Mouse (Mus musculus): ENCODE measurements around the gene Pitx2. TPM values are rescaled to one million over a fixed set of nuclear protein-coding genes. Genes with fewer than 3 reads are reported as not detected.

Gene Pitx2
- 62.5 and 65.6 TPM in 2 replicates for polyA plus RNA-seq (2015; fragmentation: Nextera tagmentation; extraction: Ambion mirVana)

GRCm38 (mm10) chr3:129199609-129200500, at the start of gene Pitx2:
TSS of gene Pitx2 (plus strand) at chr3:129199878.
- whole genome bisulfite sequencing = under 1% methylated on average over 56 of the region's 60 CpGs
- H3K9ac ChIP-seq = peak within 1 kb of the TSS; percentile 71
- H3K9me3 ChIP-seq = no peaks in the 10 kb centered on the region
- peaks cover 94% of the 10 kb centered on the region for H3K27me3 ChIP-seq
- H3K4me3 ChIP-seq = peak within 1 kb of the TSS; percentile 52
- peak; percentile 60; the same call in 1 of the 2 replicates for ATAC-seq (ENCODE audit: insufficient number of reproducible peaks, insufficient read depth, low FRiP score, low TSS enrichment, low read depth)
- H3K4me2 ChIP-seq = peak within 1 kb of the TSS; percentile 80
- H3K36me3 ChIP-seq = no peaks in the 10 kb centered on the region
- H3K27ac ChIP-seq = peak within 1 kb of the TSS; percentile 72
- H3K4me1 ChIP-seq = peaks cover 43% of the 10 kb centered on the region

GRCm38 (mm10) chr3:129150001-129150400, 49.7 kb upstream of the Pitx2 start:
- Histone ChIP-seq H3K36me3 (no peaks in the 10 kb centered on the region), H3K9ac (no peak overlapping the region), H3K27me3 (peaks cover 9% of the 10 kb centered on the region), H3K4me2 (no peak overlapping the region), H3K9me3 (no peaks in the 10 kb centered on the region), H3K4me3 (no peak overlapping the region), H3K27ac (no peak overlapping the region), H3K4me1 (peaks cover 14% of the 10 kb centered on the region)
- 79% methylated on average over 2 of the region's 2 CpGs for WGBS
- ATAC-seq (ENCODE audit: insufficient number of reproducible peaks, insufficient read depth, low FRiP score, low TSS enrichment, low read depth) = no peak

GRCm38 (mm10) chr3:129151096-129151685, 48.5 kb upstream of the Pitx2 start:
- no peak overlapping the region for H3K27ac ChIP-seq
- H3K4me3 ChIP-seq = no peak overlapping the region
- no peak overlapping the region for H3K9ac ChIP-seq
- 0 out of 2 replicates have a peak overlapping the region, but pooled peaks have one; percentile 26 for H3K4me2 ChIP-seq
- no peak for ATAC-seq (ENCODE audit: insufficient number of reproducible peaks, insufficient read depth, low FRiP score, low TSS enrichment, low read depth)
- 27% methylated on average over 8 of the region's 8 CpGs for WGBS
- peaks cover 12% of the 10 kb centered on the region for H3K27me3 ChIP-seq
- no peaks in the 10 kb centered on the region for H3K36me3 ChIP-seq
- H3K9me3 ChIP-seq = no peaks in the 10 kb centered on the region
- peaks cover 14% of the 10 kb centered on the region for H3K4me1 ChIP-seq

GRCm38 (mm10) chr3:129158812-129159370, 40.8 kb upstream of the Pitx2 start:
- H3K9ac ChIP-seq = no peak overlapping the region
- WGBS = 20% methylated on average over 9 of the region's 9 CpGs

GRCm38 (mm10) chr3:129161333-129162035, 38.2 kb upstream of the Pitx2 start:
- peaks cover 22% of the 10 kb centered on the region for H3K27me3 ChIP-seq
- H3K27ac ChIP-seq = no peak overlapping the region
- no peak overlapping the region for H3K9ac ChIP-seq
- no peaks in the 10 kb centered on the region for H3K9me3 ChIP-seq
- no peaks in the 10 kb centered on the region for H3K36me3 ChIP-seq
- peaks cover 9% of the 10 kb centered on the region for H3K4me1 ChIP-seq
- no peak for ATAC-seq (ENCODE audit: insufficient number of reproducible peaks, insufficient read depth, low FRiP score, low TSS enrichment, low read depth)
- WGBS = 82% methylated on average over 11 of the region's 11 CpGs
- H3K4me2 ChIP-seq = no peak overlapping the region
- H3K4me3 ChIP-seq = no peak overlapping the region

More at GRCm38 (mm10) chr3:129158812-129159370, 40.8 kb upstream of the Pitx2 start:
- no peak overlapping the region for H3K4me3 ChIP-seq
- no peaks in the 10 kb centered on the region for H3K9me3 ChIP-seq
- peaks cover 26% of the 10 kb centered on the region for H3K27me3 ChIP-seq
- H3K4me1 ChIP-seq = peaks cover 6% of the 10 kb centered on the region
- no peaks in the 10 kb centered on the region for H3K36me3 ChIP-seq
- H3K27ac ChIP-seq = no peak overlapping the region
- H3K4me2 ChIP-seq = no peak overlapping the region
- no peak for ATAC-seq (ENCODE audit: insufficient number of reproducible peaks, insufficient read depth, low FRiP score, low TSS enrichment, low read depth)

DNA sequence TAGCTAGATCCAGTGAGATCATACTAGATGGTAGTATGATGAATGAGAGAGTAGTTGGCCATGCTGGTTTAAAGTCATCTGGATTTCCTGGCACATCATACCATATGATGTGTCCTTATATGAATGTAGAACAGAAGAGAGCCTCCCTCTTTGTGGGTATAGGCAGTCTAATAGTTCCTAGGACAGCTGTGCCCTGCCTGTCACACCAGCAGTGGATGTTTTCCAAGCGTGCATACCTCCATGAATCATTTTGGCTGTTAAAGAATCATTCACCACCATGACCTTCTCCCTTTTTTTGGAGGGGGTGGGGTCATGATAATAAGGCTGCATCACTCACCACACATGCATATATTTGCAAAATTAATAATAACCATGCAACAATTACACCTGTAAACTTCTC, 35.4 kb upstream of the Pitx2 start:
- Histone ChIP-seq H3K4me1 (peaks cover 16% of the 10 kb centered on the region; the same call in 1 of the 2 replicates), H3K9ac (no peak overlapping the region), H3K27me3 (peaks cover 23% of the 10 kb centered on the region), H3K9me3 (no peaks in the 10 kb centered on the region), H3K4me3 (no peak overlapping the region), H3K36me3 (no peaks in the 10 kb centered on the region), H3K27ac (no peak overlapping the region), H3K4me2 (no peak overlapping the region)
- ATAC-seq (ENCODE audit: insufficient number of reproducible peaks, insufficient read depth, low FRiP score, low TSS enrichment, low read depth) = no peak
- 85% methylated on average over 1 of the region's 1 CpGs for WGBS

DNA sequence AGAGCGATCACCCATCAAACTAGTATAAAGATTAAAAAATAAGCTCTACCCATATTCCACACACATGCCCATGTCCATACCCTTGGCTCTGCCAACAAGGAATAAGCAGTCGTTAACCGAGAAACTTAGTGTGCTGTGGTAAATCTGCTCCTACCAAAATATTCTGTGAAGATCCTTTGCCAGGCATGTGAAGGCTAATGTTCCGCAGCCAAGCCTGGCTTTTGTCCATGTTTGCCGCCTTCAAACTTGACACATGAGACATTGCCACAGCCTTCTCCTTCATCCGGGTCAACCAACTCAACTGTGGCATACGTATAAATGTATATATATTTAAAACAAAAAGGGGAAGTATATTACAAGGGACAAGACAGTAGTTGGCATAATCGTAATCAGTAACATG, 34.0 kb upstream of the Pitx2 start:
- Histone ChIP-seq H3K4me1 (peaks cover 16% of the 10 kb centered on the region; the same call in 1 of the 2 replicates), H3K9ac (no peak overlapping the region), H3K27ac (no peak overlapping the region), H3K36me3 (no peaks in the 10 kb centered on the region), H3K9me3 (no peaks in the 10 kb centered on the region), H3K4me2 (no peak overlapping the region), H3K4me3 (no peak overlapping the region), H3K27me3 (peaks cover 22% of the 10 kb centered on the region)
- ATAC-seq (ENCODE audit: insufficient number of reproducible peaks, insufficient read depth, low FRiP score, low TSS enrichment, low read depth) = no peak
- WGBS = 81% methylated on average over 8 of the region's 8 CpGs

- Histone ChIP-seq H3K4me1 (peaks cover 16% of the 10 kb centered on the region; the same call in 1 of the 2 replicates), H3K27me3 (peaks cover 18% of the 10 kb centered on the region), H3K4me3 (no peak overlapping the region), H3K4me2 (no peak overlapping the region), H3K27ac (no peak overlapping the region), H3K9ac (no peak overlapping the region), H3K9me3 (no peaks in the 10 kb centered on the region), H3K36me3 (no peaks in the 10 kb centered on the region)
- WGBS = 9% methylated on average over 6 of the region's 6 CpGs
- no peak for ATAC-seq (ENCODE audit: insufficient number of reproducible peaks, insufficient read depth, low FRiP score, low TSS enrichment, low read depth)
These were observed 33.0 kb upstream of the Pitx2 start for GRCm38 (mm10) chr3:129166684-129167083.

DNA sequence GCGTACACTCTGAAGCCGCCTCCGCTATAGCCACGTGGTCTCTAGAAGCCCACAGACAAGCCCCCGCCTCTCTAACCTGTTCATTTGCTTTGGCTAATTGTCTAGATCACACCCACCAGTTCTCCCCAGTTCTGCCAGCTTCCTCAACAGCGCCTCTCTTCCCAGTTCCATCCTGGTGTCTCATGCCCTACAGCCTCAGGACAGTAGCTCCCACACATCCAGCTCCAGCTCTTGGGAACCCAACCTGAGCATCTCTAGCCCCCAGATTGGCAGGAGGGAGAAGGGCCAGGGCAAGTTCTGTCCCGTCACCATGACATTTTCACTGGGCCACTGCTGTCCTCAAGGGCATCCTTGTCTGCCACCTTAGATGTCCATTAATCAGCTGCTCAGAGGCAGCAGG, 29.3 kb upstream of the Pitx2 start:
- H3K27me3 ChIP-seq = peaks cover 11% of the 10 kb centered on the region
- no peak overlapping the region for H3K9ac ChIP-seq
- H3K4me1 ChIP-seq = peaks cover 16% of the 10 kb centered on the region; the same call in 1 of the 2 replicates
- H3K4me2 ChIP-seq = no peak overlapping the region
- WGBS = 78% methylated on average over 7 of the region's 7 CpGs
- no peak overlapping the region for H3K27ac ChIP-seq
- no peaks in the 10 kb centered on the region for H3K9me3 ChIP-seq
- no peak for ATAC-seq (ENCODE audit: insufficient number of reproducible peaks, insufficient read depth, low FRiP score, low TSS enrichment, low read depth)
- no peak overlapping the region for H3K4me3 ChIP-seq
- H3K36me3 ChIP-seq = no peaks in the 10 kb centered on the region

- Histone ChIP-seq H3K9ac (no peak overlapping the region), H3K27me3 (peaks cover 6% of the 10 kb centered on the region), H3K9me3 (no peaks in the 10 kb centered on the region), H3K27ac (no peak overlapping the region), H3K4me1 (peaks cover 10% of the 10 kb centered on the region; the same call in 1 of the 2 replicates), H3K4me2 (no peak overlapping the region), H3K36me3 (no peaks in the 10 kb centered on the region), H3K4me3 (no peak overlapping the region)
- ATAC-seq (ENCODE audit: insufficient number of reproducible peaks, insufficient read depth, low FRiP score, low TSS enrichment, low read depth) = no peak
- WGBS = 93% methylated on average over 4 of the region's 4 CpGs
These were observed 27.9 kb upstream of the Pitx2 start for GRCm38 (mm10) chr3:129171789-129172188.

- Histone ChIP-seq H3K36me3 (no peaks in the 10 kb centered on the region), H3K27me3 (peaks cover 83% of the 10 kb centered on the region), H3K9ac (no peak overlapping the region), H3K27ac (no peak overlapping the region), H3K4me1 (peaks cover 10% of the 10 kb centered on the region), H3K4me3 (no peak overlapping the region), H3K4me2 (no peak overlapping the region), H3K9me3 (no peaks in the 10 kb centered on the region)
- no peak for ATAC-seq (ENCODE audit: insufficient number of reproducible peaks, insufficient read depth, low FRiP score, low TSS enrichment, low read depth)
- WGBS = 10% methylated on average over 12 of the region's 12 CpGs
These were observed 5.2 kb upstream of the Pitx2 start for GRCm38 (mm10) chr3:129194436-129194835.

All from embryonic facial prominence, embryonic 13.5 days (tissue).